Mouse (Mus musculus): Measurements from ENCODE around the gene Nalcn. TPM values are rescaled to one million over a fixed set of nuclear protein-coding genes. Genes with fewer than 3 reads are reported as not detected.

Nalcn gene
- total RNA-seq, 2 experiments from 2014 or later = 63.2 to 66.3 TPM

GRCm38 (mm10) chr14:123513376-123514141, 113.4 kb downstream of the Nalcn start:
- peak; percentile 13 to 47 for DNase-seq (ENCODE audit: low spot score in 2 of 2)

DNA sequence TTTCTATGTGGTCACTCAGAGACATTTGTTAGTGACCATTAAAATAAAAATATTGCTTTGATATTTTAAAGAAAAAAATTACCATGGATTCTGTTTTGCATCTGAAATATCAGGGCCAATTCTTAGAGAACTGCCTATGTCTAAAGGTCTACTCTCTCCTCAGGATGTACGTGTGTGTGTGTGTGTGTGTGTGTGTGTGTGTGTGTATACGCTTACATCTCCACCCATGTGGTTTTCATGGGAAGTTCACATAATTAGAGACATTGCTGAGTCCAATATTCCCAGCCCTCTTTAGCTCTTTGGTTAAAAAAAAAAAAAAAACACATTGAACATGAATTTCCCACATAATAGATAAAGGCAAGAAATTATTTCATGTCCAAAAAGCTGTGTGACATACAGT, 114.0 kb downstream of the Nalcn start:
- no peak for DNase-seq (ENCODE audit: low spot score in 2 of 2)

DNA sequence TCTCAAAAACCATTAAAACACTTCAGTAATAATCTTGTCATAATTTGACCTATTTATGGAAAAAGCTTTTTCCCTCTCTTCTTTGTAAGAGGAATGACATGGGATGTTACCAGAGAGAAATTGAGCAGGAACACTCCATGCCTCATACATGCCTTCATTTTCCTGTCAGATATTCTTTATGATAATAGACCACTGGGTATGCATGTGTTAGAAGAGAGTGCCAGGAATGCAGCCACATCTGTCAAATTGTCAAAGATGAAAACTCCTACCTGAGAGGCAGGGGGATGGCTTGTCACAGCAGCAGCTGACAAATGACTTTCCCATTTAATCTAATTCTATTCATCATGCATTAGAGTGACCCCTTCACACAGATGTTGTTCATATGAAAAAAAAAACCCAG, 131.4 kb downstream of the Nalcn start:
- no peak for DNase-seq (ENCODE audit: low spot score in 2 of 2)

DNA sequence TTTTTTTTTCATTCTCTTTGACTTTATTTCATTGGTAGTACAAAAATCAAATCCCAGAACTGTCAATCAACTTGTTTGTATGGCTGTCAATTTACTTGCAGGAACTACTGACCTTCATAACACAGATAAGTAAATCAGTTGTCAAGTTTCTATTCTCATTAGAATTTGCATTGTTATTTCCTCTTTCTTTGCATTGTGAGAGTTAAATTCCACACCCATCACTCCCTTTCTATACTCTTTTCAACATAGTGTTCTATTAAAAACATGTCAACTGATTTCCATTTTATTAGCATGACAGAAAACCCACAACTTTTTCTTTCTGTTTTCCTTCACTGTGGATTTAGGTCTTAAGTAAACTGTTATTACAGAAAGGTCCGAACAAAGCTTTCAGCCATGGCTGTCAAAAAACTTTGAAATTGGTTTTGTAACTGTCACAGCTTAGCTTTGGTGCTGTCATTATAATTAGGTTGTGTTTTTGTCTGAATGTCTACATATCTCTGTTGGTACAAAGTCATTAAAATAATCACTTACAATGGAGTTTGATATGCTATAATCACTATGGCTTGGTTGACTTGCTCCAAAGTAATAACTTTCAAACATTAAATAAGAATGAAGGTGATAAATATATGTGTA, 138.3 kb downstream of the Nalcn start:
- DNase-seq (ENCODE audit: low spot score in 2 of 2) = no peak

DNA sequence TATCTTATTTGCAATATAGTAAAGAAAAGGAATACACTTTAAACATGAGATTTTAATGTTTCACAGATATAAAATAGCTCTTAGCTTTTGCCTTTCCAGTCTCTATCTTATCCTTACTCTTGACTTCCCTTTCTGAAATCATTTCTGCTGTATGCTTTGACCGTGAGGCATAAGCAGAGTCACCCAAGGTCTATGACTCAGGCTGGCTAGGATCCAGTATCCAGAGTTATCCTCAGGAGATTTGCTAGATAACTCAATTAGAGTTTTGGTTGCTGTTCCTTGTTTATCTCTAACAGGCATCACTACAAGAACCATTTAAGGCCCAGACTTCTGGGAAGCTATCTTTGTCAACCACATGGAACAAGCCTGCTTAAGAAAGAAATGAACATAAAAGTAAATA, 164.9 kb downstream of the Nalcn start:
- DNase-seq (ENCODE audit: low spot score in 2 of 2) = no peak

GRCm38 (mm10) chr14:123446031-123446430, 180.9 kb downstream of the Nalcn start:
- no peak for DNase-seq (ENCODE audit: low spot score in 2 of 2)

- DNase-seq (ENCODE audit: low spot score in 2 of 2) = no peak
Observed at GRCm38 (mm10) chr14:123435542-123435941, 191.4 kb downstream of the Nalcn start.

- DNase-seq (ENCODE audit: low spot score in 2 of 2) = peak; percentile 12 to 18
Observed at GRCm38 (mm10) chr14:123376167-123376855, 250.6 kb downstream of the Nalcn start.

GRCm38 (mm10) chr14:123371522-123371921, 255.4 kb downstream of the Nalcn start:
- DNase-seq (ENCODE audit: low spot score in 2 of 2) = no peak

DNA sequence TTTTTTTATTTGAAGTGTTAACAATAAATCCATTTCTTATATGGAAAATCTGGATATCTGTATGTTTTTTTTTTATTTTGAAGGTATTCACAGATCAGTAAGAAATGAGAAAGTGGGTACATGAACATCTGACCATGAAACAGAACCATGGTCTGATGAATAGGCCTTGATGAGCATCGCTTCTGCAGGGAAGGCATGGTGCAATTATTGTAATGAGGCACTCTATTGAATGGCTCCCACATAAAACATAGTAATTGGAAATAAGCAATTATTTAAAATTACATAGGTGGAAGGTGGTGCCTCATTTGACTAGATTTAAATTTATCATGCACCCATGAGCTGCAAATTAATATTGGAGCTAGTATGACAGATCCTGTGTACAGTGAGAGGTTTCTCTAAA, 267.3 kb downstream of the Nalcn start:
- DNase-seq (ENCODE audit: low spot score in 2 of 2) = no peak

DNA sequence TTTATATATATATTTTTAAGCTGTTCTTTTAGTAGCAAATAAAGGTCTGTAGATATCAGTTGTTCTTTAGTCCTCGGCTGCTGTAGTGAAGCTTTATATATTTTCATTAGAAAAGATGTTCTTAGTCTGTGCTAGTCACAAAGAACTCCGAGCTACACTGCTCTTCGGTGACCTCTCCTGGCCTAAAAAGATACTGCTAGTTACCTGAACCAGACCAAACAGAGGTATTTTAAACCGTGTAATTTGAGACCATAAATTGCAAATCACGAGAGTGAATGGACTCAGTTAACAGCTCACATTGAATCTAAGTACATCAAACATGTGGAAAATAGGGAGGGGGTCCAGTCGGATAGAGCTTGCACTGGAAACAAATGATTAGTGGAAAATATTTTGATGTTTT, 274.0 kb downstream of the Nalcn start:
- DNase-seq (ENCODE audit: low spot score in 2 of 2) = peak; percentile 36 to 47

GRCm38 (mm10) chr14:123331841-123332240, 295.1 kb downstream of the Nalcn start:
- no peak for DNase-seq (ENCODE audit: low spot score in 2 of 2)

GRCm38 (mm10) chr14:123314369-123314768, 312.6 kb downstream of the Nalcn start:
- DNase-seq (ENCODE audit: low spot score in 2 of 2) = no peak

DNA sequence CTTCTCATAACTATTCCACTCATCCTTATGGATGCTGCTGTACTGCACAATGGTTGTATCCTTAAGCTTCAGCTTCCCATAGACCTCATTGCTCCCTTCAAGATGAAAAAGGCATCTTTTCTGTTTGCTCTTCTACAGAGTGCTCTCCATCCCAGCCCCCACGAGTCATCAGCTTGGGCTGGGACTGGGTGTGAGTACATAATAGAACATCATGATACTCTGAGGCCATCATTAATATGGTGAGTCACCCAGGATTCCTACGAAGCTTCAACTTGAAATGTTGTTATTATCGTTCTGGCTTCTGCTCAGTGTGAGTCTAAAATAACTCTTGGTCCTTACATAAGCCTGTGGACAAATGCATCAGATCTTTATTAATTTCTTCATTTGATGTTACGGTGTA, 314.6 kb downstream of the Nalcn start:
- DNase-seq (ENCODE audit: low spot score in 2 of 2) = no peak

- no peak for DNase-seq (ENCODE audit: low spot score in 2 of 2)
Observed at GRCm38 (mm10) chr14:123296068-123296467, 330.9 kb downstream of the Nalcn start.

GRCm38 (mm10) chr14:123291118-123292007, 335.6 kb downstream of the Nalcn start:
- DNase-seq (ENCODE audit: low spot score in 2 of 2) = no peak

- no peak for DNase-seq (ENCODE audit: low spot score in 2 of 2)
Observed at GRCm38 (mm10) chr14:123282165-123282564, 344.8 kb downstream of the Nalcn start.

DNA sequence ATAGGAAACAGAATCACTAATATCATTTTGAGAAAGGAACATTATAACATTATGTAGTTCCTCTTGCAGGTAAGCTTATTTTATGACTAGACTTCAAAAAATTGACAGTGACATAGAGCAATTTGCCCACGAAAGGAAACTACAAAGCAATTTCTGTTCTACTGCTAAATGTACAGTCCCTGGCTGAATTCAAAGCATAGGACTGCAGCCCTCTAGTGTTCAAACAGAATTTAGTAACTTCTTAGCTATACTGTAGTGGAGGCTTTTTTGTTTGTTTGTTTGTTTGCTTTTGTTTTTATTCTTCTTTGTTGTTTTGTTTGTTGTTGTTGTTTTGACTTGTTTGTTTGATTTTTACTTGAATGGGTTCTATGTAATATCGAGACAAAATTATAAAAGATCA, 354.8 kb downstream of the Nalcn start:
- no peak for DNase-seq (ENCODE audit: low spot score in 2 of 2)

DNA sequence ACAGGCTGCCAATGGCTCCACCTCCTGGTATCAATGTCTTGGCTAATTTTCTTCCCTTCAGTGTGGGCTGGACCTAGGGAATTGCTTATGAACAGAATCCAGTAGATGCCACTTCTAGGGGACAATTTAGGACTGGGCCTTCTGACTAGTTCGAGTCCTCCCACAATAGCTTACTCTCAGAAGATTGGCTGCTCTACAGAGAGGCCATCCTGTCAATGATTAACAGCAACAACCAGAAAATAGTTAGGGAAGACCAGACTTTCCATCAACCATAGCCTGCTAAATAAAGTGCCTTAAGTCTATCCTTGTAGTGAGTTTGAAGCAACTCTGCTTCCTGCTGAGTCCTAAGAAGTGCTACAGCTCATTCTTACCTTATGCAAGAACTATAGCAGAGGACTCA, 386.2 kb downstream of the Nalcn start:
- DNase-seq (ENCODE audit: low spot score in 2 of 2) = no peak

GRCm38 (mm10) chr14:123239945-123240344, 387.0 kb downstream of the Nalcn start:
- DNase-seq (ENCODE audit: low spot score in 2 of 2) = peak; percentile 17 to 41

- DNase-seq (ENCODE audit: low spot score in 2 of 2) = no peak
Observed at GRCm38 (mm10) chr14:123237002-123237401, 389.9 kb downstream of the Nalcn start.
